Mouse (Mus musculus): ENCODE data around the gene Adrb1.

Gene Adrb1

DNA sequence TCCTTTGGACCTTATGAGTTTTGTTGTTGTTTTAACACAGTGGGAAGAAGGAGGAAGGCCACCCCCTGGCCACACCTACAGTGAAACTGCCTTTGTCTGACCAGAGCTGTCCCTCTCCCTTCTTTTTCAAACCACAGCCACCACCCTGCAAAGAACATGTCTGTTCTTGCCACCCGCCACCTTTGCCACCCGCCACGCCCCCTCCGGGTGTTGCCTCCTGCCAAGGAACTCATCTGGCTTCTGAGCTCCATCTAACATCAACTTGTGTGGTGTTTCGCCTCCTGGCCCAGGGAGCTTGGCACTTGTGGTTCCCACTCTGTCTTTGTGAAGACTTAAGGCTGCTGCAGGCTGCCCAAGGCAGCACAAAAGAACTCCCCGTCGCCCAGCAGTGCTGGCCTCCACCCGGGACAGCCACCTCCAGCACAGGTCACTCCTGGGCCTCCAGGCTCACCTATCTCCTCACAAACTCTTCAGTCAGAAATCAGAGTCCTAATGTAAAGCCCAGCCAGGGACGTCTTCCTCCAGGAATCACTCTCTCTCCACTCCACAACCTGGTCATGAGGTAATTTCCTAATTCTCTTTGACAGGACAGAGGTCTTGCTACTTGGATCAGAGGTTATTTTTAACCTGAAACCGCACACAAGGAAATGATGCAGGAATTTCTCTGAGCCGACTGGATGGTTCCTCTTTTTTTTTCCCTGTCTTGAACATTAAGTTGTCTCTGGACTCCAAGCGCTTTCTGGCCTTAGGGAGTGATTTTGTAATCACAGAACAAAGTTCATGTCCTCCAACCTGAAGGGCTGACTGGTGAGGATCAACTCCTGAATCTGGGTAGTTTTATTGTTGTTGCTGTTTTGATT, 18.5 kb upstream of the Adrb1 start:
- no peak for DNase-seq

DNA sequence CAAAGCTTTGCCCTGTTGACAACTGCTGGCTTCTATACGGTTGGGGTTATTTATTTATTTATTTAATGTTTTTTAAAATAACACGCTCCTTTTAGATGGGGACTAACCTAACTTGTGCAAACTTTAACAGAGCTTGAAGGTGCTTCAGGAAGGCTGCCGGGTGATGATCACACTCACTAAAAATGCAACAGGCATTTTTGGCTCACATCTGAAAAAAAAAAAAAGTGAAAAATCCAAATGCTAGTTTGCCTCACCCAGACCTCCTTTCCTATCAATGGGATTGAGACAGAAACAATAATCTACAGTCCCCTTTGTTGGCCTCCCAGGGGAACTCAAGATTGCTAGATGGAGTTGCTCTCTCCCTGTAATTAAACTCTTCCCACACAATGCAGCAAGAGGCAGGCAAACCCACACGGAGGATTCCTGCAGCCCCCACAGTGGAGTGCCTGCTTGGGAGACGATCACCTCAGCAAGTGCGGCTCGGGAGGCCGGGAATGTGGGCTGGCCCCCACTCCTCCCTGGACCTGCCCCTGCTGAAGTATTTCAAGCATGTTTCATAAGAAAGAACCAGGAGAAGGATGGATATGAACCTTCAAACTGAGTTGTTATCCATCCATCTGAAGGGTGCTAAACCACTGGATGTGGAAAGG, 16.8 kb upstream of the Adrb1 start:
- no peak for DNase-seq

DNA sequence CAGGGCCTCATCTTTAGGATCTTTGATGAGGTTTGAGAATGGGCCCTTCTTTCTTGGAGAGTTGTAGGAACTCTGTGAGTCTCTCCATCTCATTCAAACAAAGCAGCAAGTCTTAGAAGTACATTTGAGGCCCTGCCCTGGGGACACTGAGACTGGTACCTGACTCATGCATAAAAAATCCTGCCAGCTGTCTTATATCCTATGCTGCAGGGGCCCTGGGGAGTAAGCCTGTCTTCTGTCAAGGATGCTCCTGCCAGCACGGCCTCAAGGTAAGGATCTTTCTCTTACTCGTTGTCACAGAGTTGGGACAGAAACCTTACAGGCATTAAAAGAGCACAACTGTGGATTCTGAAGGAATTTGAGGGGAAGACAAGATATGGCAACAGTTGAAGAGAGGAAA, 13.2 kb upstream of the Adrb1 start:
- DNase-seq = no peak

DNA sequence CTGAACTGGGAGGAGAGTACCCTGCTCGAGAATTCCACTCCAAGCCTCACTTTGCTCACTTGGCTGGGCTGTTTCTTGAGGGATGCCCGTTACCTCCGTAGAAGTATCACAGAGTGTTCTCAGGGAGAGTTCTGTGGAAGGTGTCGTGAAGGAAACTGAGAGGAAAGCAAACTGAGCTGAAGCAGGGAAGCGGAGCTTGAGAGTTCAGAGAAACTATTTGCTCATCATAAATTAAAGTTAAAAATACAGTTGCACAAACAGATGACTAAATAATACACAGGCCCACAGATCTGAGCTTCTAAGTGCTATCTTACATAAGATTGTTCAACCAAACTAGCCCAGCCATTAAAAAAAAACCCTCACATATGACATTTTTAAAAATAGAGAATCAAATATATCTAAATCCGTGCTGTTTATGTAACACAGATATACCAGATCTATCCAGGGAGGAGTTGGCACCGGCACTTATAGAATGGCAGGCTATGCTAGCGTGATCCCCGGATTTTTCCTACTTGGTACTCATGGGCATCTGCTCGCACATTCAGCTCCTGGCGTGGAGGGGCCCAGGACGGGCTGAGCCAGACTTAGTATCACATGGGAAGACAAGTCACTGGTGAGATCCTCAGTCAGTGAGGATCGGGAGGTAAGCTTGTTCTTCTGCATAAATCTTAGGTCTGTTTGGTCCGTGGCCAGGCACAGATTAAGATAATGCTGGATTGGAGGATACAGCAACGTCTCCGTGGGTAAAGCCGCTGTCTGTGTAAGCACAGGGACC, 11.7 kb upstream of the Adrb1 start:
- peak; percentile 86 for DNase-seq

DNA sequence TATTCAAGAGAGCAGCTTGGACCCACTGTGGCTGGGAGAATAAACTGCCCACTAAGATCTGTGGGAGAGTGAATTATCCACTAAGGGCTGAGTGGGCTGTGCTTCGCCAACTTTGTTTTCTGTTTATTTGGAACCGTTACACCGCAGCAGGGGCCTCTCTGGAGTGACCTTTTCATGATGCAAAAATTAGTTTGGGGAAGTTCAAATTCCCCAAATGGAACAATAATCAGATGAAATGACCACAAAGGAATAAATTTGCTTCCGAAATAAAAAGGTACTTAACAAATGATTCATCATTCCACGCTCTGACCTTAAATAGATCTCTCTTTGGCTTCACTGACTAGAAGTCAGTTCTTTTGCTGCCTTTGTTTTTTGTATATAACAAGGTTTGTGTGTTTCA, 8.4 kb upstream of the Adrb1 start:
- DNase-seq = no peak

DNA sequence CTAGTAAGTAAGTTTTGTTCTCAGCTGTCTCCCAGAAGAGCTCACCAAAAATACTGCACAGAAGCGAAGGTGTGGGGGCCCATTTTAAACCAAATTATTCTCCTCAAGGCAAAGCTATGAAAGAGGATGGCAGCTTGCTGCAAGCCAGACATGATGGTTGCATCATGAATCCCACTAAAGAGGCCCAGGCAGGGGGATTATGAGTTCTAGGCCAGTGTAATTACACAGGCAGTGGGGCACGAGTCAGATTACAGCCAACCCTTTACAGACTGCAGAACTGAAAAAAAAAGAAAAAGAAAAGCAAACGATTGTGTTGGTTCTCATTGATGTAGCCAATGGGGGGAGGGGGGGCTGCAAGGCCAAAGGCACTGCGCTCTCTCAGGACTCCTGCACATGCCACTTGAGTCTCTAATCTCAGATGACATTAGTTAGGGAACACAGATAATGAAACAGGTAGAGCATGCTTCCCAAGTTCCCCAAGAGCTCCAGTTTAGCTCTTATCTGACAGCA, 7.3 kb upstream of the Adrb1 start:
- DNase-seq = no peak

DNA sequence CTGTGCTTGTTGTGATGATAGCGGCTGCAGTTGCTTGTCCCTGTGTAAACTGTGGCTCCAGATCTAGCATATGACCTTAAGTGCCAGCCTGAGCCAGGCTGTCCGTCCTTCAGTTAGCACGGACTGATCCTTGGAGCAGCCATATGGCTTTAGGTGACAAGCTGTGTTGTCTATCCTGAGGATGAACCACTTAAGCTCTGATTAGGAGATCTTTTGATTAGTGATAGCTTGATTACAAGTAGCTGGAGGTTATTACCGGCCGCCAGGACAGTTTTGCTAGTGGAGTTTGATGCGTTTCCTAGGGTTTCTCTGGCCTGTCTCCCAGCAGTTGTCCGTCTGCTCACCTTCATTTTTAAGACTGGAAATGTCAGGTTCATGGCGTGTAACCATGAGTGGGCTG, 4.0 kb upstream of the Adrb1 start:
- DNase-seq = no peak

DNA sequence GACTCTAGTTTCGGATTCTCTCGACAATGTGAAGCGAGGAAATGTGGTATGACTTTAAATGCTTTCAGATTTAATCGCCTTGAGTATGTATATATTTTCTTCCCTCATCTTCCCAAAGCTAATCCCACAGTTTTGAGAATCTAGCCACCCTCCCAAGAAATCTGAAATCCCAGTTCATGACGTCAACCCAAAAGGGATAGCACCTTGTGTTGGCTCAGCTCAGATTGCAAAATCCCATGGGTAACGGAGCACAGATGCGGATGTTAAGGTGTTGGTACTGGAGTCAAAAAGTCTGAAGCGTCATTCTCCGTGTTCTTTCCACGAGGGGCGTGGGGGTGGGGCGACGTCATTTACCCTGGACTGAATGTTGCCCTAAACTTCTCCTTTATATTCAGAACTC, 1.1 kb upstream of the Adrb1 start:
- no peak for DNase-seq

DNA sequence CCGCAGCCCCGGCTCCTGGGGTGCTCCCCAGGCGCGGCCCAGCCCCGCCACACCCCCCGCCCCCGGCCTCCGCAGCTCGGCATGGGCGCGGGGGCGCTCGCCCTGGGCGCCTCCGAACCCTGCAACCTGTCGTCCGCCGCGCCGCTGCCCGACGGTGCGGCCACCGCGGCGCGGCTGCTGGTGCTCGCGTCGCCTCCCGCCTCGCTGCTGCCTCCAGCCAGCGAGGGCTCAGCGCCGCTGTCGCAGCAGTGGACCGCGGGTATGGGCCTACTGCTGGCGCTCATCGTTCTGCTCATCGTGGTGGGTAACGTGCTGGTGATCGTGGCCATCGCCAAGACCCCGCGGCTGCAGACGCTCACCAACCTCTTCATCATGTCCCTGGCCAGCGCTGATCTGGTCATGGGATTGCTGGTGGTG, 300 bp downstream of the Adrb1 start:
- no peak for DNase-seq

DNA sequence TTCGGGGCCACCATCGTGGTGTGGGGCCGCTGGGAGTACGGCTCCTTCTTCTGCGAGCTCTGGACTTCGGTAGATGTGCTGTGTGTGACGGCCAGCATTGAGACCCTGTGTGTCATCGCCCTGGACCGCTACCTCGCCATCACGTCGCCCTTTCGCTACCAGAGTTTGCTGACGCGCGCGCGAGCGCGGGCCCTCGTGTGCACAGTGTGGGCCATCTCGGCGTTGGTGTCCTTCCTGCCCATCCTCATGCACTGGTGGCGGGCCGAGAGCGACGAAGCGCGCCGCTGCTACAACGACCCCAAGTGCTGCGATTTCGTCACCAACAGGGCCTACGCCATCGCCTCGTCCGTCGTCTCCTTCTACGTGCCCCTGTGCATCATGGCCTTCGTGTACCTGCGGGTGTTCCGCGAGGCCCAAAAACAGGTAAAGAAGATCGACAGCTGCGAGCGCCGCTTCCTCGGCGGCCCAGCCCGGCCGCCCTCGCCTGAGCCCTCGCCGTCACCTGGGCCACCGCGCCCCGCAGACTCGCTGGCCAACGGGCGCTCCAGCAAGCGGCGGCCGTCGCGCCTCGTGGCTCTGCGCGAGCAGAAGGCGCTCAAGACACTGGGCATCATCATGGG, 822 bp downstream of the Adrb1 start:
- peak; percentile 61 for DNase-seq

DNA sequence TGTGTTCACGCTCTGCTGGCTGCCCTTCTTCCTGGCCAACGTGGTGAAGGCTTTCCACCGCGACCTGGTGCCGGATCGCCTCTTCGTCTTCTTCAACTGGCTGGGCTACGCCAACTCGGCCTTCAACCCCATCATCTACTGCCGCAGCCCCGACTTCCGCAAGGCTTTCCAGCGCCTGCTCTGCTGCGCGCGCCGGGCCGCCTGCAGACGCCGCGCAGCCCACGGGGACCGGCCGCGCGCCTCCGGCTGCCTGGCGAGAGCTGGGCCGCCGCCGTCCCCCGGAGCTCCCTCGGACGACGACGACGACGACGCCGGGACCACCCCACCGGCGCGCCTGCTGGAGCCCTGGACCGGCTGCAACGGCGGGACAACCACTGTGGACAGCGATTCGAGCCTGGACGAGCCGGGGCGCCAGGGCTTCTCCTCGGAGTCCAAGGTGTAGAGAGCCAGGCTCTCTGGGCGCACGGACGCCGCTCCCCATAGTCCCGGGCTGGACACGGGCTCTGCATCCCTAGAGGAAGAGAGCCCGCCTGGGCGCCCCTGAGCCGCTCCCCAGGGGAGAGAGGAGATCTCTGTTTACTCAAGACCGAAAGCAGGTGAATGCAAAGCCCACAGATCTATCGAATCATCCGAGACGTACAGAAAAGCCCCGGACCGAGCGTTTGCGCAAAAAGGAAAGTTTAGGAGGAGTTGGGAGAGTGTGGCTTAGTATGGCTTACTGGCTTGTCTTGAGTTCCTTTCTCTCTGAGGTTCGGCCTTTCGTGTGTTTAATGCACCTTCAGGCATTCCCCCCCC, 1.5 kb downstream of the Adrb1 start:
- DNase-seq = peak; percentile 49

DNA sequence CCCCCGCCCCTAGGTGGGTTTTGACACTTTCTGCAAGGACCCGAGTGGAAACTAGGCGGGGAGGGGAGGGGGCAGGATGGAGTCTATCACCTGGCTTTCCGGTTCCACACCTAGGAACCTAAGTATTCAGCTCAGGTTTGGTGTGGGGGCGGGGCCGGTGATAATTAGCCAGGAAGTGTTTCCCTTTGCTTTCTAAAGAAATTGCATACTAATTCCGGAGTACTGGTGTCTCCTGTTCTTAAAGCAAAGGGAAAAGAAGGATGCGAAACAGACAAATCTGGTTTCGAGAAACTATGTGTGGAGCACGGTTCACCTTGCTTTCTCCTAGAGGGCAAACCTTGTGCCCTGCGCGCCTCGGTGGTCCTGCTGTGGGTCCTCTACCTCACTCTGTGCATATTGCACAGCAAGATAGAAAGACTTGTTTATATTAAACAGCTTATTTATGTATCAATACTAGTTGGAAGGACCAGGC, 2.2 kb downstream of the Adrb1 start:
- no peak for DNase-seq

DNA sequence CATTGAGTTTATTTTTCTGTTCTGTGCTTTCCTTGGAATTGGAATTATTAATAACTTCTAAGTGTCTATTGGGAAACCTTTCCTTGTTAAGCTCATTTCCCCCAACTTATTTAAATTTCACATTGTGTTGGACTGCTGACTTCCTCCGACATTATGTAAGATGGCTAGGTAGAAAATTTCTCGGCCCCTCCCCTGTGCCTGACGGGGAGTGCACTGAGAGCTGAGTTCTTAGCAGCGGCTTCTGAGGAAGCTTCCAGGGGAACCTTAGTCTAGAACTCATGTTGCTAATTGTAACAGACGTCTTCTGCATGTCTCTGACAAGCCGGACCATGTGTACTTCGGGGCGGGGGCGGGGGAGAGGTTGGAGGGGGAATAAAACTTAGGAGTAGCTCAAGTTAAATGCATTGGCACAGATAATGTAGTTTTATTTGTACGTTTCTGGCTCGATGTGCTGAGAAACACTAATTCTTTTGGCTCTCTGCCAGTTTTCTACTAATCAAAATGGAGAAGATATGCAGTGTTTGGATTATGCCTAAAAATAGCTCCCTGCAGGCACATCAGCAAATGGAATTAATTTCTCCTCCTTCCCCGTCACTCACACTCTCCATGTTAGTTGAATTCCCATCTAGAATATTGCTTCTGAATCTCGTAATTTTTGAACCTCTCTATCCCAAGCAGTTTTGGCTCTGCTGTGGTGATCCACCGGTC, 5.3 kb downstream of the Adrb1 start:
- DNase-seq = no peak

DNA sequence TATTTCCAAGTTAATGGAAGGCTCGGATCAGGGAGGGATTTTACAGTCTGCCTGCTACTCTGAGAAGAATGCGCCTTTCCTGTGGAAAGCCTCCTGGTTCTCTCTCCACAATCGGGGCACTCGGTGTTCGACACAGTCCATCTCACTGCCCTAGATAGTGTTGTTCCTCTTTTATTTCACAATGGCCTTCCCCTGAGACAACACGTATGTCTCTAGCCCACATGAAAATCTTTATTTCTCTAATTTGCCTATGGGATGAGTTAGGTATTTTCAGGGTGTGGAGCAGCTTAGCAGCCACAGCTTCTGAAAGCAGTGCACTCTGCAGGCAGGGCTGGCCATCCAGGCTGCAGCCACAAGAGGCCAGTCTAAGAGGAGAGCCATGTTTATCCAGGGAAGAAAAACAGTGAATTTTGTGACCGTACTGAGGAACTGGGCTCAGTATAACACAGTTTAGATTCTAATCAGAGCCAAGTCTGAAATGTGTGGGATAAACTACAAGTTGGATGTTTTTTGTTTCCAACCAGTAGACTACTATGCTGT, 12.1 kb downstream of the Adrb1 start:
- DNase-seq = no peak

DNA sequence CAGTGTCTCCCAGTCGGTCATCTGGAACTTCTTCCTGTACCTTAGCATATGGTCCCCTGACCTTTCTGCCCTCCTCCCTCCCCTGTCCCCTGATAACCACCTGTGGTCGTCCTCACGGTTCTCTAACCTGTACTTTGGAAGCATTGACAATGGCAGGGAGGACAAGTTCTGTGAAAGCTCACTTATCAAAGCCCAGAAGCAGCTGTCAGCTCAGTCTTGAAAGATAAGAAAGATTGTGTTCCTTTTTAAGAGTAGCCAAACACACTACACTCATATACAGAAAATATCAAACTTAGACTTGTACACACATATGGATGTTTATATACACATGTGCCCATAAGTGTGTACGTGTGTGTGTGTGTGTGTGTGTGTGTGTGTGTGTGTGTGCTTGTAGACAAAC, 13.7 kb downstream of the Adrb1 start:
- no peak for DNase-seq

DNA sequence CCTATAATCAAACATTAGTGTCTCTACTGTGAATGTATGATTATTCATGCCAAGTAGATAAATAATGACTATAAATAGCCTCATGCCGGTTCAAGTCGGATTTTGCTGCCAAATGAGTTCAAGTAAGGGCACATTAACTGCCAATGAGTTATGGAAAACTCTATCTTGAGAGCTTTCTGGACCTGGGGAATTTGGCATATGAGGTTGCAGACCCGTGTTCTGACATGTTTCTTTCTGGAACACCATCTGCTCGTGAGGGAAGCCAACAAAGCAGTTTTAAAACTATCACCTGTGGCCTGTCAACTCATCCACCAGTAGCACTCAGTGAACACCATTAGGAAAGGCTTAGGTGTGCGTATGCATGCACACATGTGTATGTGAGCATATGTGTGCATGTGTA, 14.3 kb downstream of the Adrb1 start:
- no peak for DNase-seq

DNA sequence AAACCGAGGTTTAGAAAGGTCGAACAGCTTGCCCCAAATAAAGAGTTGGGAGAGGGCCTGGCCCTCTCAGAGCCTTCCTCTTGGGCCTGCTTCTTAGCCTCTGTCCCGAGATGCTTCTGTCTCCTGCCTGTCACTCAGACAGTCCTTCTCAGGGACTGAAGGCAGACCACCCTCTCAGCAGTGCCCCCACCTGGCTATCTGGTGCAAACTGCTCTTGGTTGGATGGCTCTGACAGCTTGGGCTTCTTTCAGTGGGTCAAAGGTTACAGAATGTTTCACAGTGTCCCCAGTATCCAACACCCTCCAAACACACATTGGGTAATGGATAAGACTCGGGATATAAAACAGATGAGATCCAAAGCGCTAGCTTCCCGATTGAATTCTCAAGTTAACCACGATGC, 23.1 kb downstream of the Adrb1 start:
- DNase-seq = no peak

DNA sequence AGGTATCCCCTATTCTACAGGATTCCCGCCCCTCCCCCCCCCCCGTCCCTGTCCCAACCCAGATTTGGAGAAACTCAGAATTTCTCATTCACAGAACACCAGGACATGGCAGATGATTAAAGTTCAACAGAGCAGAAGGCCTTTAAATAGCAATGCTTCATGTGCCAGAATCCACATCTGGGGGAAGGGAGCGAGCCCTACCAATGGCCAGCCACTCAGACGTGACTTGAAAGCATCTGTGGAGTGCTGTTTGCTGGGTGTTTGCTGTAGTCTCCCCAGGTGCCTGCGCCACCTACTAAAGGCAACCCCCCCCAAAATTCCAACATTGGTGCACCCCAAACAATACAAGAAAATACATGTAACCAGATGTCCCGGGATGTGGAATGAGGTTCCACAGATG, 23.5 kb downstream of the Adrb1 start:
- no peak for DNase-seq

DNA sequence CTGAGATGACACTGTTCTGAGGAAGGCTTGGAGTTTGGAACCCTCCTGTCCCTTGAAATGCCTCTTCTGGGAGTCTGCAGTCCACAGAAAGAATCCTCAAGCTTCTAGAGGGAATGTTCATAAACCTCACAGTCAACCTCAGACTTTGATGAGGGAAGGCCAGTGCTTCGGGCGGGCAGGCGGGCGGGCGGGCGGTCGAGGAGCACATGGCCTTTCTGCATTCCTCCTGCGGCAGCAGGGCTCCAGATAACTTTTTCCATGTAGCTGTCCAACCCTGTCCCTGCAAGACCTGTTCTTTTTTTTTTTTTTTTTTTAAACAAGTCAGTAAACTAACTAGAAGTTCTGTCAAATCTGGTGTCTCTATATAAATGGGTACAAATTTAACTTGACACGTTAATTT, 24.6 kb downstream of the Adrb1 start:
- no peak for DNase-seq

DNA sequence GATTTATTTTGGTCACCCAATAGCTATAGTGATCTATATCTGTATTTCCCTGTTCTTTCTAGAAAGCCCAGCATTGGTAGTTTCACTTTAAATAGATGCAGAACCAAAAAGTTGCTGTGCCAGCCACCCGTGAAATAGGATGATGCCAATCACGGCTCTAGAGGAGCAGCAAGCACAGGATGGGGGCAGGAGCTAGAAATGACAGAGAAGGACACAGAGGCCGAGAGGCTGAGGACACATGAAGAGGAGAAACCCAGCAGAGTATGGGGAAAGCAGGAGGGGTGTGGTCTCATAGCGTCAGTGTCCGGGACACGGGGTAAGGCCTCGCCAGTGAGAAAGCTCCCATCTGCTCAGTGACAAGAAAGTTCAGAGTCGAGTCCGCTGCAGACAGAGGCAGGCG, 25.9 kb downstream of the Adrb1 start:
- DNase-seq = no peak

DNA sequence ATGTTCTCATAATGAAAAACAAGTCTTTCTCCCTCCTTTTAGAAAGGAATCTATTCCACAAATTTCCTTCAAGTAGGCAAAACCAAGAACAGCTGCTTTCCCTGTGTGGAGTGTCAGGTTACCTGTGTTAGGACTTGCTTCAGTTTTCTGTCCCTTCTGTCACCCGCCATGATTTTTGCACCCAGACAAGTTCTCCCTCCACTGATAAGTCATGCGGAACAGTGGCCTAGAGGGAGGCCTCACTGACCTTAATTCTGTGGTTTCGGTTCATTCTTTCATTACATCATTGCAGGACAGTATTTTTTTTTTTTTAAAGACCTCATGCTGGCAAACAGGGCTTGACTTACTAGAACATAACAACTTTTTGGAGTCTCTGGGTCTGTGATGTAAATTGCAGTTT, 27.3 kb downstream of the Adrb1 start:
- no peak for DNase-seq
